Mouse (Mus musculus) stomach, embryonic 15.5 days (tissue): ENCODE data around the gene Usp33. TPM values are rescaled to one million over a fixed set of nuclear protein-coding genes. Genes with fewer than 3 reads are reported as not detected.

ENCODE experiments used
- ATAC-seq: fragments of 200-750 bp; cut with Nextera tagmentation; 2 replicates; pipeline ENCODE4 v1.8.0; 2017; ENCODE audit warnings: low read depth, moderate number of reproducible peaks, moderate TSS enrichment; ENCODE audit not compliant: insufficient read depth, low FRiP score
- H3K27ac ChIP-seq: fragments of 300-500 bp; sonication (generic); 2 replicates; pipeline ENCODE4 v1.5.1; 2015; ENCODE audit warnings: mild to moderate bottlenecking, inconsistent platforms
- H3K27me3 ChIP-seq: fragments of 300-500 bp; sonication (generic); replicated peaks from 2 replicates; pipeline ENCODE4 v1.6.1; 2015; ENCODE audit warnings: inconsistent platforms
- H3K36me3 ChIP-seq: fragments of 300-500 bp; sonication (generic); 2 replicates; pipeline ENCODE4 v1.6.1; 2015; ENCODE audit warnings: inconsistent platforms
- H3K4me1 ChIP-seq: fragments of 300-500 bp; sonication (generic); 2 replicates; pipeline ENCODE4 v1.6.1; 2015; ENCODE audit warnings: inconsistent platforms
- H3K4me2 ChIP-seq: fragments of 300-500 bp; sonication (generic); 2 replicates; pipeline ENCODE4 v1.6.1; 2015; ENCODE audit warnings: mild to moderate bottlenecking, inconsistent platforms
- H3K4me3 ChIP-seq: fragments of 300-500 bp; sonication (generic); replicated peaks from 2 replicates; pipeline ENCODE4 v1.5.1; 2015; ENCODE audit warnings: inconsistent platforms
- H3K9ac ChIP-seq: fragments of 300-500 bp; sonication (generic); 2 replicates; pipeline ENCODE4 v1.6.1; 2015; ENCODE audit warnings: inconsistent platforms
- H3K9me3 ChIP-seq: fragments of 300-500 bp; sonication (generic); 2 replicates; pipeline ENCODE4 v1.6.1; 2016; ENCODE audit warnings: inconsistent platforms
- WGBS: fragments of 180-500 bp; shearing (Covaris S2); methylation state at CpG from one replicate; pipeline ENCODE4 v1.1.7; 2015; 5-methylcytosine and 5-hydroxymethylcytosine counted together
- polyA plus RNA-seq: library from polyadenylated mRNA; unstranded; fragments of >200 nt; fragmentation: Nextera tagmentation; extraction: Ambion mirVana; gene quantifications from 2 replicates; pipeline ENCODE4 v1.2.1, GENCODE M21; 2015

The Usp33 gene
- polyA plus RNA-seq, 1 experiment from 2014 or later: 38.7 TPM

DNA sequence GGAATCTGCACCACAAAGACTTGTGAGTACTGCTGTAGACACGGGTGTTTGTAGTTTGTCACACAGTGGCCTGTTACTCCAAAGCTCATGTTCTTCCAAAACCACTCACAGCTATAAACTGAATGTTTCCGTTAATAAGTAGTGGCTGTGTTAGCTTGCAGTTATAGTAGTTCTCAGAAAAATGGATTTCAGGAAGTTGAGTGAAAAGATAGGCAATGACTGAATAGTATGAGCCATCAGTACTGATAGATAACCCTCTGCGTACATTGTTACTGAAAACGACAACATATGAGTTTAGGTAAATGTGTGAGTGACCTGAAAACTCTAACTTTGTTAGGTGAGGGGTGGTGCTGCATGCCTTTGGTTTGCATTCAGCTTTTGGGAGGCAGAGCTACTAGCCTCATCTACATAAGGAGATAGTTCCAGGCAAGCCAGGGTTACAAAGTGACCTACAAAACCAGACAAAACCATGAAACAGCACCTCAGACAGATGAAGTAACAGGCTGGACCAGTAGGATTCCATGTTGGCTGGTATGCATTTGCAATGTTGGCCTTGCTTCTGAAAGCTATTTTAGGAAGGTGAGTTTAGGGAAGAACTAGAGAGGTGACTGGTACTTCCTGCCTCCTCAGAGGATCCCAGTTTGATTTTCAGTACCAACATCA lies 59.8 kb downstream of the Usp33 start:
- Histone ChIP-seq H3K4me3 (no peak overlapping the region), H3K36me3 (no peaks in the 10 kb centered on the region), H3K9me3 (no peaks in the 10 kb centered on the region), H3K4me2 (no peak overlapping the region), H3K9ac (no peak overlapping the region), H3K27me3 (no peaks in the 10 kb centered on the region), H3K4me1 (peaks cover 10% of the 10 kb centered on the region), H3K27ac (no peak overlapping the region)
- no peak for ATAC-seq
- 68% methylated on average over 4 of the region's 4 CpGs for WGBS

- peaks cover 5% of the 10 kb centered on the region; the same call in 1 of the 2 replicates for H3K4me1 ChIP-seq
- ATAC-seq: no peak
These were observed 64.8 kb downstream of the Usp33 start for GRCm38 (mm10) chr3:152410980-152411551.

GRCm38 (mm10) chr3:152412362-152412761 lies 66.1 kb downstream of the Usp33 start:
- H3K27ac ChIP-seq: no peak overlapping the region
- ATAC-seq: no peak
- WGBS: 67% methylated on average over 4 of the region's 4 CpGs
- H3K4me2 ChIP-seq: no peak overlapping the region
- H3K9me3 ChIP-seq: no peaks in the 10 kb centered on the region
- no peak overlapping the region for H3K4me3 ChIP-seq
- no peaks in the 10 kb centered on the region for H3K36me3 ChIP-seq
- H3K27me3 ChIP-seq: no peaks in the 10 kb centered on the region
- peaks cover 5% of the 10 kb centered on the region; the same call in 1 of the 2 replicates for H3K4me1 ChIP-seq
- no peak overlapping the region for H3K9ac ChIP-seq

More at GRCm38 (mm10) chr3:152410980-152411551, 64.8 kb downstream of the Usp33 start:
- Histone ChIP-seq H3K4me2 (no peak overlapping the region), H3K9ac (no peak overlapping the region), H3K27ac (no peak overlapping the region), H3K4me3 (no peak overlapping the region), H3K9me3 (no peaks in the 10 kb centered on the region), H3K27me3 (no peaks in the 10 kb centered on the region), H3K36me3 (no peaks in the 10 kb centered on the region)
- WGBS: 67% methylated on average over 7 of the region's 7 CpGs

GRCm38 (mm10) chr3:152428925-152429324 lies 82.6 kb downstream of the Usp33 start:
- Histone ChIP-seq H3K9ac (no peak overlapping the region), H3K9me3 (no peaks in the 10 kb centered on the region), H3K27me3 (no peaks in the 10 kb centered on the region), H3K36me3 (peaks cover 18% of the 10 kb centered on the region), H3K4me2 (no peak overlapping the region), H3K4me1 (no peaks in the 10 kb centered on the region), H3K4me3 (no peak overlapping the region), H3K27ac (no peak overlapping the region)
- WGBS: 89% methylated on average over 8 of the region's 8 CpGs
- ATAC-seq: no peak

- H3K4me1 ChIP-seq: no peaks in the 10 kb centered on the region
- H3K27ac ChIP-seq: no peak overlapping the region
- no peak overlapping the region for H3K4me2 ChIP-seq
- 91% methylated on average over 7 of the region's 7 CpGs for WGBS
- H3K27me3 ChIP-seq: no peaks in the 10 kb centered on the region
- H3K36me3 ChIP-seq: peaks cover 16% of the 10 kb centered on the region
- no peak overlapping the region for H3K9ac ChIP-seq
- H3K4me3 ChIP-seq: no peak overlapping the region
- no peak for ATAC-seq
- H3K9me3 ChIP-seq: no peaks in the 10 kb centered on the region
These were observed 86.4 kb downstream of the Usp33 start for GRCm38 (mm10) chr3:152432677-152433076.

DNA sequence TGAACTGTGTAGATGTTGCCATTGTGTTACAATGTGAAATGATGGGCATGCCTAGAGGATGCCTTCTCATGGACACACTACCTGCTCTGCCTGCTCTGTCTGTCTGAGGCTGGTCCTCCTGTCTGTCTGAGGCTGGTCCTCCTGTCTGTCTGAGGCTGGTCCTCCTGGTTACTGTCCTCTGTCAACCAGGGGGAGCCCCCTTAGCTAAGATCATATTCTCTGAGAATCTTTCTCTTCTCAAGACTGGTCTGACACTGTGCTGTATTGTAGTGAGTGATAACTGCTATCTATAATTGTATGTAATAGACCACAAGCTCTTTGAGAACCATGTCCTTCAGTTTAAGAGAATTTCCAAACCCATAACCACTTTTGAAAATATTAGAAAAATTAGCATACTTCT lies 89.3 kb downstream of the Usp33 start:
- no peak overlapping the region for H3K4me3 ChIP-seq
- no peak overlapping the region for H3K27ac ChIP-seq
- no peak overlapping the region for H3K4me2 ChIP-seq
- 0 out of 2 replicates have a peak, but pooled peaks cover 2% of the 10 kb centered on the region for H3K36me3 ChIP-seq
- no peaks in the 10 kb centered on the region for H3K27me3 ChIP-seq
- H3K4me1 ChIP-seq: no peaks in the 10 kb centered on the region
- H3K9me3 ChIP-seq: no peaks in the 10 kb centered on the region
- H3K9ac ChIP-seq: no peak overlapping the region
- no peak for ATAC-seq

DNA sequence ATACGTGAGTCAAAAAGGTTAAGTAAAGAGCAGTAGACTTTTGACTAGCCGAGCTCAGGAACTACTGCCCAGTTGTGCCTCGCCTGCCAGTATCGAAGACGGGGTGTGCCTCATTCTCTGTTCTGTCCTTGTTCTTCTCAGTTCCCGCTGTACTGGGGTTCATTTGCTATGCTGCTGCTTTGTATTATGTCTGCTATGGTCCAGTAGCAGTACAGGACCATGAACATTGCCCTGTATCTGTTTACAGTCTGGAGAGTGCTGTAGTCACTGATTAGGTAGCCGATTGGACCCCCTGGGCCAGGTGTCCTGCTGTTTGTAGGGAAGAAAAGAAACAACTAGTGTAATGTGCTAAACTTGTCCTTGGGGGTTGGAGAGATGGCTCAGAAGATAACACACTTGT lies 91.8 kb downstream of the Usp33 start:
- ATAC-seq: no peak
- 94% methylated on average over 7 of the region's 7 CpGs for WGBS
- H3K4me2 ChIP-seq: no peak overlapping the region
- no peaks in the 10 kb centered on the region for H3K27me3 ChIP-seq
- H3K4me1 ChIP-seq: no peaks in the 10 kb centered on the region
- H3K4me3 ChIP-seq: no peak overlapping the region
- H3K36me3 ChIP-seq: 0 out of 2 replicates have a peak, but pooled peaks cover 2% of the 10 kb centered on the region
- no peak overlapping the region for H3K9ac ChIP-seq
- H3K27ac ChIP-seq: no peak overlapping the region
- H3K9me3 ChIP-seq: no peaks in the 10 kb centered on the region

GRCm38 (mm10) chr3:152442795-152443194 lies 96.5 kb downstream of the Usp33 start:
- 86% methylated on average over 4 of the region's 4 CpGs for WGBS
- ATAC-seq: no peak

More at GRCm38 (mm10) chr3:152442795-152443194, 96.5 kb downstream of the Usp33 start:
- Histone ChIP-seq H3K27ac (no peak overlapping the region), H3K4me2 (no peak overlapping the region), H3K27me3 (no peaks in the 10 kb centered on the region), H3K9ac (no peak overlapping the region), H3K4me1 (no peaks in the 10 kb centered on the region), H3K9me3 (no peaks in the 10 kb centered on the region), H3K36me3 (no peaks in the 10 kb centered on the region), H3K4me3 (no peak overlapping the region)

Other genes starting within 250 kb of the Usp33 start
- 57.5 and 78.6 TPM in 2 replicates for gene Gipc2, start 180.2 kb upstream of the Usp33 start, polyA plus RNA-seq
- 30.9 and 34.9 TPM in 2 replicates for gene Dnajb4, start 136.2 kb upstream of the Usp33 start, polyA plus RNA-seq
- 191 and 208 TPM in 2 replicates for gene Fubp1, start 136.1 kb upstream of the Usp33 start, polyA plus RNA-seq
- 35.8 and 37.5 TPM in 2 replicates for gene Nexn, start 80.1 kb upstream of the Usp33 start, polyA plus RNA-seq
- 14.0 and 14.5 TPM in 2 replicates for gene Miga1, start 6.1 kb upstream of the Usp33 start, polyA plus RNA-seq
- gene Zzz3, start 49.0 kb downstream of the Usp33 start, polyA plus RNA-seq: 41.7 and 44.5 TPM in 2 replicates